Mouse (Mus musculus) left cerebral cortex, postnatal 25 days (tissue): ENCODE data around the gene Fgfr2. TPM values are rescaled to one million over a fixed set of nuclear protein-coding genes. Genes with fewer than 3 reads are reported as not detected.

Source experiments
- DNase-seq, 2 experiments: peaks; one replicate each; pipeline ENCODE4 v3.0.0; 2022; ENCODE audit warnings: low spot score in 2 of 2, mixed read lengths in 1 of 2
- intact Hi-C: fragments of 180-260 bp; cut with DNase I; formaldehyde crosslinking; loops from one replicate; pipeline ENCODE4 v1.15.1; 2025
- total RNA-seq, 2 experiments: library from RNA; stranded (reverse); gene quantifications; 2 replicates each; pipeline ENCODE4 v1.2.3; 2021

Fgfr2 gene
- total RNA-seq, 2 experiments from 2014 or later: 37.1 to 42.0 TPM

GRCm38 (mm10) chr7:132644605-132645279 lies 478.4 kb downstream of the Fgfr2 start:
- intact Hi-C loops: no loop called here
- no peak for DNase-seq

- no peak for DNase-seq
- intact Hi-C loops: no loop called here
Measured at GRCm38 (mm10) chr7:132641606-132642005, 481.5 kb downstream of the Fgfr2 start.

GRCm38 (mm10) chr7:132640946-132641345 lies 482.2 kb downstream of the Fgfr2 start:
- no peak for DNase-seq
- intact Hi-C loops: no loop called here

- DNase-seq: peak; percentile 45 to 69
- intact Hi-C loops: loop anchor here (5.0 kb wide), 2 partner anchors 61 to 411 kb away; partner anchors contain the start of gene Oat
Measured at GRCm38 (mm10) chr7:132638446-132639087, 484.6 kb downstream of the Fgfr2 start.

GRCm38 (mm10) chr7:132637292-132637691 lies 485.9 kb downstream of the Fgfr2 start:
- DNase-seq: no peak
- intact Hi-C loops: loop anchor here (5.0 kb wide), 2 partner anchors 60 to 410 kb away; partner anchors contain the start of gene Oat

GRCm38 (mm10) chr7:132631313-132631712 lies 491.8 kb downstream of the Fgfr2 start:
- intact Hi-C loops: no loop called here
- DNase-seq: peak; percentile 36 to 63

GRCm38 (mm10) chr7:132627448-132627847 lies 495.7 kb downstream of the Fgfr2 start:
- intact Hi-C loops: no loop called here

GRCm38 (mm10) chr7:132626174-132626573 lies 497.0 kb downstream of the Fgfr2 start:
- intact Hi-C loops: no loop called here
- no peak for DNase-seq

More at GRCm38 (mm10) chr7:132627448-132627847, 495.7 kb downstream of the Fgfr2 start:
- no peak for DNase-seq

GRCm38 (mm10) chr7:132624161-132624560 lies 499.0 kb downstream of the Fgfr2 start:
- DNase-seq: no peak
- intact Hi-C loops: no loop called here

GRCm38 (mm10) chr7:132619975-132620918 lies 502.9 kb downstream of the Fgfr2 start:
- DNase-seq: no peak
- intact Hi-C loops: no loop called here

- intact Hi-C loops: no loop called here
- no peak for DNase-seq
Measured at GRCm38 (mm10) chr7:132619549-132619948, 503.6 kb downstream of the Fgfr2 start.

GRCm38 (mm10) chr7:132617021-132617564 lies 506.1 kb downstream of the Fgfr2 start:
- DNase-seq: no peak
- intact Hi-C loops: no loop called here

GRCm38 (mm10) chr7:132616391-132616790 lies 506.8 kb downstream of the Fgfr2 start:
- intact Hi-C loops: no loop called here
- no peak for DNase-seq

GRCm38 (mm10) chr7:132615346-132615745 lies 507.8 kb downstream of the Fgfr2 start:
- no peak for DNase-seq
- intact Hi-C loops: no loop called here

- intact Hi-C loops: no loop called here
- no peak for DNase-seq
Measured at GRCm38 (mm10) chr7:132611530-132611929, 511.6 kb downstream of the Fgfr2 start.

- intact Hi-C loops: no loop called here
- DNase-seq: peak; percentile 79 to 84
Measured at GRCm38 (mm10) chr7:132610468-132611318, 512.5 kb downstream of the Fgfr2 start, which contains the start of gene Lhpp. Lhpp (plus strand) TSS chr7:132610638.

GRCm38 (mm10) chr7:132608316-132609020 lies 514.7 kb downstream of the Fgfr2 start:
- intact Hi-C loops: no loop called here
- no peak for DNase-seq

- intact Hi-C loops: no loop called here
- no peak for DNase-seq
Measured at GRCm38 (mm10) chr7:132605689-132606088, 517.5 kb downstream of the Fgfr2 start.
